In genomic region chr4:43452315-43452714, GRCm38 (mm10) we compare ENCODE assay signal across 18 mouse cellular contexts. TPM values are rescaled to one million over a fixed set of nuclear protein-coding genes. Genes with fewer than 3 reads are reported as not detected.
"Had no signal": no experiment of that assay in that cellular context is flagged by ENCODE, and none has a peak within 500 bp of the region (broad histone marks: within the 10 kb centered on the region; RNA-seq: fewer than 3 reads in every experiment).

No protein-coding gene starts in this region.

- H3K4me3 ChIP-seq: left cerebral cortex, adult 2 months; liver, embryonic 12.5 days had no signal

- H3K9me3 ChIP-seq: limb, embryonic 10.5 days; liver, embryonic 12.5 days; midbrain, embryonic 13.5 days had no signal

- ATAC-seq: liver, embryonic 12.5 days; midbrain, embryonic 13.5 days had no signal

- DNase-seq: kidney, adult 11 months; kidney, postnatal 10 days; lung, postnatal 14 days; right cerebral cortex, postnatal 14 days; thymus, postnatal 4 days had no signal

- H3K9ac ChIP-seq: liver, embryonic 12.5 days had no signal

- H3K27ac ChIP-seq: left cerebral cortex, adult 2 months; limb, embryonic 10.5 days; liver, embryonic 12.5 days; midbrain, embryonic 13.5 days; stomach, postnatal 0 days had no signal

RNA-seq across cellular contexts. Expression of gene Cd72, which starts 2.1 kb away (rescaled TPM):
- total RNA-seq: midbrain, postnatal 0 days had no signal

RNA-seq across cellular contexts. Expression of gene Fam166b, which starts 23.4 kb away (rescaled TPM):
- total RNA-seq: megakaryocyte progenitor cell, adult 5-6 weeks had no signal
- polyA plus RNA-seq: liver, embryonic 12.5 days; liver, embryonic 16.5 days had no signal

RNA-seq across cellular contexts. Expression of gene Sit1, which starts 31.2 kb away (rescaled TPM):
- total RNA-seq: layer of hippocampus, postnatal 25 days; left cerebral cortex, adult 2 months; left cerebral cortex, postnatal 14 days; megakaryocyte progenitor cell, adult 5-6 weeks; midbrain, postnatal 0 days had no signal
- polyA plus RNA-seq: kidney, embryonic 14.5 days; limb, embryonic 10.5 days; limb, embryonic 14.5 days; liver, embryonic 12.5 days; midbrain, embryonic 13.5 days; midbrain, postnatal 0 days; neural tube, embryonic 14.5 days; stomach, postnatal 0 days had no signal
